Mouse (Mus musculus): Measurements from ENCODE around the gene Fundc1.

- TF ChIP-seq CTCF (IDR thresholded peaks at IDR 0.05; ENCODE audit: extremely low read depth, insufficient read length, insufficient replicate concordance, low read depth, low read length) (no peak), POLR2A (IDR thresholded peaks at IDR 0.05; ENCODE audit: low read depth, low read length) (no peak)
Measured at GRCm38 (mm10) chrX:17564732-17565131, 7.4 kb downstream of the Fundc1 start.

Measured in small intestine, adult 2 months (tissue).